Mouse (Mus musculus) kidney, embryonic 16.5 days (tissue): ENCODE data around the gene Npas3. TPM values are rescaled to one million over a fixed set of nuclear protein-coding genes. Genes with fewer than 3 reads are reported as not detected.

Source experiments
- ATAC-seq: fragments of 200-750 bp; cut with Nextera tagmentation; 2 replicates; pipeline ENCODE4 v1.8.0; 2017; ENCODE audit warnings: moderate TSS enrichment; ENCODE audit not compliant: low FRiP score, low TSS enrichment
- H3K27ac ChIP-seq: fragments of 300-500 bp; sonication (generic); 2 replicates; pipeline ENCODE4 v1.5.1; 2014; ENCODE audit warnings: low read length
- H3K27me3 ChIP-seq: fragments of 300-500 bp; sonication (generic); 2 replicates; pipeline ENCODE4 v1.6.1; 2014; ENCODE audit warnings: low read length, control low read depth, mixed read lengths; ENCODE audit not compliant: insufficient read depth
- H3K36me3 ChIP-seq: fragments of 300-500 bp; sonication (generic); 2 replicates; pipeline ENCODE4 v1.6.1; 2014; ENCODE audit warnings: low read length, control low read depth, mixed read lengths; ENCODE audit not compliant: insufficient read depth
- H3K4me1 ChIP-seq: fragments of 300-500 bp; sonication (generic); 2 replicates; pipeline ENCODE4 v1.6.1; 2014; ENCODE audit warnings: low read length, control low read depth, mixed read lengths; ENCODE audit not compliant: insufficient read depth
- H3K4me2 ChIP-seq: fragments of 300-500 bp; sonication (generic); replicated peaks from 2 replicates; pipeline ENCODE4 v1.6.1; 2014; ENCODE audit warnings: low read depth, low read length
- H3K4me3 ChIP-seq: fragments of 300-500 bp; sonication (generic); 2 replicates; pipeline ENCODE4 v1.5.1; 2014; ENCODE audit warnings: mild to moderate bottlenecking, low read length
- H3K9ac ChIP-seq: fragments of 300-500 bp; sonication (generic); replicated peaks from 2 replicates; pipeline ENCODE4 v1.6.1; 2014; ENCODE audit warnings: low read length
- H3K9me3 ChIP-seq: fragments of 300-500 bp; sonication (generic); 2 replicates; pipeline ENCODE4 v1.6.1; 2016; ENCODE audit warnings: low read length, control low read depth
- WGBS: fragments of 180-500 bp; shearing (Covaris S2); extraction: QIAGEN DNeasy Blood & Tissue Kit; methylation state at CpG from one replicate; pipeline ENCODE4 v1.1.7; 2014; 5-methylcytosine and 5-hydroxymethylcytosine counted together
- polyA plus RNA-seq: library from polyadenylated mRNA; unstranded; fragments of >200 nt; fragmentation: Nextera tagmentation; extraction: Ambion mirVana; gene quantifications from 2 replicates; pipeline ENCODE4 v1.2.1, GENCODE M21; 2015

Gene Npas3
- polyA plus RNA-seq, 1 experiment from 2014 or later: 0.92 TPM

DNA sequence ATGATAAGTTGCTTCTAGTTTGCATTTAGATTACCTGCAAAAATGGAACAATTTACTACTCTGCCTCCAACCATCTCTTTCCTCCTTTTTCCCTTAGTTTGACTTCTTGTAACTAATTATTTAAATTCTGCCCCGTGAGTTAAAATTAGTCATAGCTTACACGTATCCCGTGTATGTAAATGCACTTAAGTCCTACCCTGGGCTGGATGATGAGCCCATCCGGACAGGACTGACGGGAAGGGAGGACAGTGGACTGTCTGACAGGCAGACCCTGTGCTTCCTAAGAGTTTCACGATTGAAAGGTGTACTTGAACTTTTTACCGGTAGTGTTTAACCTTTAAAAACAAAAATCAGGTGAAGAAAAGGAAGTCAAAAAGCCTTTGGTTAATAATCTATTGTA is 103.4 kb downstream of the Npas3 start:
- Histone ChIP-seq H3K9me3 (no peaks in the 10 kb centered on the region), H3K27ac (no peak overlapping the region; the same call in 1 of the 2 replicates), H3K4me3 (no peak overlapping the region), H3K4me2 (no peak overlapping the region), H3K4me1 (no peaks in the 10 kb centered on the region), H3K36me3 (no peaks in the 10 kb centered on the region), H3K27me3 (no peaks in the 10 kb centered on the region), H3K9ac (no peak overlapping the region)
- WGBS: 70% methylated on average over 7 of the region's 7 CpGs
- no peak for ATAC-seq

DNA sequence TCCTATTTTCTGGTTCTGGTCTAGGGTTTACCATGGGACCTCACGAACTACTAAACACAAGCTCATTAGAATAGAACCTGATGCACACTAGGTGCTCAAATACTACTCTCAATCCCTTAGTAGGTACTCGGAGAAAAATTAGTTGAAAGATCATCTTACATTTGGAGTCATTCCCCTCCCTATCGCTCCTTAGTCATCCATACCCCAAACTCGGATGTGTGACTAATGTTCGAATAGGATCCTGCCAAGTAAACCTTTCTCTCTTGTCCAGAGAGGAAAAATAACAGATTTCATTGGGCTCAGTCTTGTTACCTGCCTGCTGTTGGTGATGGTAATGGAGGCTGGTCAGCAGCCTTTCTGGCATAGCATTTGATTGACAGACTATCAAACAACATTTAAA is 117.3 kb downstream of the Npas3 start:
- H3K9me3 ChIP-seq: no peaks in the 10 kb centered on the region
- no peak overlapping the region for H3K27ac ChIP-seq
- no peak for ATAC-seq
- no peaks in the 10 kb centered on the region for H3K36me3 ChIP-seq
- 92% methylated on average over 5 of the region's 5 CpGs for WGBS
- no peak overlapping the region for H3K4me2 ChIP-seq
- H3K27me3 ChIP-seq: no peaks in the 10 kb centered on the region
- no peaks in the 10 kb centered on the region for H3K4me1 ChIP-seq
- no peak overlapping the region for H3K9ac ChIP-seq
- no peak overlapping the region for H3K4me3 ChIP-seq

- no peak for ATAC-seq
- Histone ChIP-seq H3K4me2 (no peak overlapping the region), H3K27me3 (no peaks in the 10 kb centered on the region), H3K9me3 (no peaks in the 10 kb centered on the region), H3K4me3 (no peak overlapping the region), H3K4me1 (no peaks in the 10 kb centered on the region), H3K9ac (no peak overlapping the region), H3K36me3 (no peaks in the 10 kb centered on the region), H3K27ac (no peak overlapping the region)
- 64% methylated on average over 8 of the region's 8 CpGs for WGBS
These were observed 136.4 kb downstream of the Npas3 start for GRCm38 (mm10) chr12:53384851-53385250.

DNA sequence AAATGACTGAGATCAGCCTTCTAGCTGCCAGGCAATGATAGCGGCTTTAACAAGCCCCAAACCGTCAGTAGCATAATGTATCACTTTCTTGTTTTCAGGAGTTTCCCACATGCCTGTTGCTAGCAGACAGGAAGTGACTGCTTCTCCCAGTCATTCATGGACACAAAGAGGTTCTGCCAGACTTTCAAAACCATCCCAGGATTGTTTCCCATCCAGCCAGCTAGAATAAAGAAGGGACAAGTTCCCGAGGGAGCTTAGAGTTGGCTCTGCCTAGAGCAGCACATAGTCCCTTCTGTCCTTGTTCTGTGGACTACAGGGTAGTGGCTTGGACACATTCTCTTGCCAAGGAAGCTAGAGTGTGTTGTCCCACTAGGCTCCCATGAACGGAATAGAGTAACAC is 157.4 kb downstream of the Npas3 start:
- Histone ChIP-seq H3K9ac (no peak overlapping the region), H3K27me3 (no peaks in the 10 kb centered on the region), H3K4me2 (no peak overlapping the region), H3K9me3 (no peaks in the 10 kb centered on the region), H3K4me1 (peaks cover 5% of the 10 kb centered on the region; the same call in 1 of the 2 replicates), H3K4me3 (no peak overlapping the region), H3K27ac (no peak overlapping the region), H3K36me3 (no peaks in the 10 kb centered on the region)
- WGBS: 57% methylated on average over 4 of the region's 4 CpGs
- ATAC-seq: no peak

DNA sequence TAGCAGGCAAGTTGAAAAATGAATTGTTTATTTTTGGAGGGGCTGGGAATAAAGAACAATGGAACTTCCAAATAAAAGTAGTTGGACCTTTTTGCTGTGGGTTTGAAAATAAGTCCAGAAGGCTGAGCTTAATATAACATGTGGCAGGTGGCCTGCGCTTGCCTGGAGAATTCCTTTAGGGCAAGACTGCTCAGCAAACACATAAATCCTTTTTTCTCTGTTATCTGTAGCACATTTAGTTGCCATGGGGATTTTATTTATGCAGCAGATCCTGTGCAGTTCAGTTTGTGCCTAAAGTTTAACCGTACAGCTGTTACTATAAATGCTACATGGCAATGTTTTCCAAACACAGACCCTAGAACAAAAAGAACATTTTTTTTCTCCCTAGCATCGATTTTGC is 159.3 kb downstream of the Npas3 start:
- Histone ChIP-seq H3K27ac (no peak overlapping the region), H3K27me3 (no peaks in the 10 kb centered on the region), H3K36me3 (no peaks in the 10 kb centered on the region), H3K9me3 (no peaks in the 10 kb centered on the region), H3K4me2 (no peak overlapping the region), H3K4me3 (no peak overlapping the region), H3K4me1 (peaks cover 5% of the 10 kb centered on the region; the same call in 1 of the 2 replicates), H3K9ac (no peak overlapping the region)
- no peak for ATAC-seq
- 26% methylated on average over 3 of the region's 3 CpGs for WGBS

DNA sequence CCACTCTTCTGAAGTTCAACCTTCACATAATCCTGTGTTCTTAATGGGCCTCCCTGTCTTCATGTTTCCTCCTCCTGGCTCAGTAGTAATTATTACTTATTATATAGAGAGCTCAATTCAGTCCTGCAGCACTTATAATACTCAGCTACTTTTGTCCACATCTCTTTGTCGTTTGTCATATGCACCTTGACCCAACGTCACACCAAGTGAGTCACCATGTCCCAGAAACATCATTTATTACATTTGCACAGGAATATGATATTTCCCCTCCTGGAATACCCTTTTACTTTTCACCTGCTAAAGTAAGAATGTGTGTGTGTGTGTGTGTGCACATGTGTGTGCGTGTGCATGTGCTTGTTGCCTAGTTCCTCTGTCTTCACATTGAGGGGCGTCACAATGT is 161.2 kb downstream of the Npas3 start:
- Histone ChIP-seq H3K9ac (no peak overlapping the region), H3K36me3 (no peaks in the 10 kb centered on the region), H3K4me2 (no peak overlapping the region), H3K4me1 (peaks cover 5% of the 10 kb centered on the region; the same call in 1 of the 2 replicates), H3K27ac (no peak overlapping the region), H3K27me3 (no peaks in the 10 kb centered on the region), H3K4me3 (no peak overlapping the region), H3K9me3 (no peaks in the 10 kb centered on the region)
- WGBS: 88% methylated on average over 4 of the region's 4 CpGs
- ATAC-seq: no peak

DNA sequence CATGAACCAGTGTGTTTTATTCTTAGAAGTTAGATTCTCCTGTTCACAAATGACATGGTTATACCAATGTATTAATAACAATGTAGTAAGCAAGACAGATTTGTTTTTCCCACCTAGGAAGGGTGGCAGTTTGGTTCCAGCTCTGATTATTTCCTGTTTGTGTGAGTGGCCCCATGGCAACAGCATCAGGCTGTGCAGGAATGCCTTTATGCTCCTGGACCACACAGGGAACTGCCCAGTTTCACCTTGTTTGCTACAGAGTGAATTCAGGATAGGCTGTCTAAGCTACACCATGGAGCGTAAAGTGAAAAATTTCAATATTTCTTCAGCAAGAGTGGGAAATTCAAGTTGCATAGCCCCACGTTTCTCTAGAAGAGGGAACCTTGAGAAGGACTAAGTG is 162.2 kb downstream of the Npas3 start:
- WGBS: 94% methylated on average over 2 of the region's 2 CpGs
- H3K4me2 ChIP-seq: no peak overlapping the region
- H3K27ac ChIP-seq: no peak overlapping the region
- no peaks in the 10 kb centered on the region for H3K9me3 ChIP-seq
- H3K9ac ChIP-seq: no peak overlapping the region
- no peaks in the 10 kb centered on the region for H3K36me3 ChIP-seq
- ATAC-seq: no peak
- no peaks in the 10 kb centered on the region for H3K27me3 ChIP-seq
- H3K4me1 ChIP-seq: peaks cover 5% of the 10 kb centered on the region; the same call in 1 of the 2 replicates
- H3K4me3 ChIP-seq: no peak overlapping the region

DNA sequence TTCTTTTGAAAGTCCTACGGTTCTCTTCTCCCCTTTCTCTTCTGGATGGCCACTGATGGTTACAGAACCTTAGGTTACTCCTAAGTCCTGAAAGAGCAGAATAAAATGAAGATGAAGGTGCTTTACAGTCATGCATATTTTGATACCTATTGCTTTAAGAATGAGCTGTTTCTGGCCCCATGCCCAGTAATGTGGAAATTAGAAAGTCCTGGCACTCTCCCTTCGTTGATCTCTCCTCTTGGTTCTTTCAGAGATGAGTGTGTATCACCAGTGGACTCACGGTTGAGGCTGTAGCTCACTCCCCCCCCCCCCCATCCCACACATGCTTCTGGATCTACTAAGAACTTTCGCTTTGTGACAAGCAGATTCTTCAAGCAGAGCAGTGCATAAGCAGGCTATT is 167.6 kb downstream of the Npas3 start:
- WGBS: 55% methylated on average over 4 of the region's 4 CpGs
- no peak for ATAC-seq
- no peaks in the 10 kb centered on the region for H3K4me1 ChIP-seq

GRCm38 (mm10) chr12:53421701-53422100 is 173.2 kb downstream of the Npas3 start:
- H3K4me3 ChIP-seq: no peak overlapping the region
- no peaks in the 10 kb centered on the region for H3K4me1 ChIP-seq
- no peak overlapping the region for H3K4me2 ChIP-seq
- no peaks in the 10 kb centered on the region; the same call in 1 of the 2 replicates for H3K27me3 ChIP-seq
- ATAC-seq: no peak
- H3K9ac ChIP-seq: no peak overlapping the region
- H3K27ac ChIP-seq: no peak overlapping the region
- 79% methylated on average over 4 of the region's 4 CpGs for WGBS
- no peaks in the 10 kb centered on the region for H3K36me3 ChIP-seq
- no peaks in the 10 kb centered on the region for H3K9me3 ChIP-seq

More for the DNA sequence above, 167.6 kb downstream of the Npas3 start:
- H3K9me3 ChIP-seq: no peaks in the 10 kb centered on the region
- no peaks in the 10 kb centered on the region for H3K27me3 ChIP-seq
- no peak overlapping the region for H3K4me3 ChIP-seq
- H3K9ac ChIP-seq: no peak overlapping the region
- H3K4me2 ChIP-seq: no peak overlapping the region
- no peak overlapping the region for H3K27ac ChIP-seq
- H3K36me3 ChIP-seq: no peaks in the 10 kb centered on the region

DNA sequence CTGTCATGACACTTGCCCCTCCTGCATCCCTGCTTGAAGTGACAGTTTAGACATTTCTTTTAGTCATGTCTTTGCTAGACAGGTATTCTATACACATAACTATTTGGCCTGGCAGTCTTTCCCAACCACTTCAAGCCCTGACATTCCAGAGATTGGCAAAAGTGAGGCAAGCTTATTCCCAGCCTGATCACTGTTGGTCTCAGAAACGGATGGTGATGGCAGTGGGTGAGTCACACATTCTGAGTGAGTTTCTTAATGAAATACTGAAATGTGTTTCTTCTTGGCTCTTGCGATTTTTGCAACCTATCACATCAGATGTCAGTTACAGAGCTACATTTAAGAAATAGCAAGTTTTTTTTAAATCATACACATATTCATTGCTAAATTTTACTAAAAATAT is 175.2 kb downstream of the Npas3 start:
- Histone ChIP-seq H3K4me3 (no peak overlapping the region), H3K27me3 (no peaks in the 10 kb centered on the region; the same call in 1 of the 2 replicates), H3K9ac (no peak overlapping the region), H3K27ac (no peak overlapping the region), H3K9me3 (no peaks in the 10 kb centered on the region), H3K4me2 (no peak overlapping the region), H3K4me1 (no peaks in the 10 kb centered on the region), H3K36me3 (no peaks in the 10 kb centered on the region)
- WGBS: 71% methylated on average over 2 of the region's 2 CpGs
- no peak for ATAC-seq
